Mouse (Mus musculus): ENCODE results near the gene Zfp385b. TPM values are rescaled to one million over a fixed set of nuclear protein-coding genes. Genes with fewer than 3 reads are reported as not detected.

Gene Zfp385b
- polyA plus RNA-seq, 1 experiment from 2014 or later, result 8.1 TPM

GRCm38 (mm10) chr2:77730196-77730595 is 89.2 kb downstream of the Zfp385b start:
- no peak overlapping the region for H3K4me3 ChIP-seq (ENCODE audit: low read depth, low read length)
- no peak for ATAC-seq (ENCODE audit: low read depth)
- no peaks in the 10 kb centered on the region for H3K27me3 ChIP-seq (ENCODE audit: control insufficient read depth, insufficient read depth, low read depth, low read length)
- 39% methylated on average over 2 of the region's 2 CpGs for WGBS (ENCODE audit: insufficient replicate concordance)
- H3K9ac ChIP-seq (ENCODE audit: low read depth, low read length), result no peak overlapping the region
- H3K9me3 ChIP-seq (replicated peaks; ENCODE audit: control insufficient read depth, low read length), result no peaks in the 10 kb centered on the region
- no peak overlapping the region for H3K27ac ChIP-seq (ENCODE audit: low read length)
- H3K4me1 ChIP-seq (ENCODE audit: control insufficient read depth, low read depth, low read length), result no peaks in the 10 kb centered on the region
- H3K36me3 ChIP-seq (ENCODE audit: control insufficient read depth, insufficient read depth), result no peaks in the 10 kb centered on the region
- no peak overlapping the region for H3K4me2 ChIP-seq (ENCODE audit: low read depth, low read length)

GRCm38 (mm10) chr2:77726798-77727197 is 92.6 kb downstream of the Zfp385b start:
- ATAC-seq (ENCODE audit: low read depth), result no peak
- Histone ChIP-seq H3K4me1 (ENCODE audit: control insufficient read depth, low read depth, low read length) (no peaks in the 10 kb centered on the region), H3K27ac (ENCODE audit: low read length) (no peak overlapping the region), H3K4me2 (ENCODE audit: low read depth, low read length) (no peak overlapping the region), H3K9ac (ENCODE audit: low read depth, low read length) (no peak overlapping the region), H3K36me3 (ENCODE audit: control insufficient read depth, insufficient read depth) (no peaks in the 10 kb centered on the region), H3K27me3 (ENCODE audit: control insufficient read depth, insufficient read depth, low read depth, low read length) (no peaks in the 10 kb centered on the region), H3K9me3 (replicated peaks; ENCODE audit: control insufficient read depth, low read length) (no peaks in the 10 kb centered on the region), H3K4me3 (ENCODE audit: low read depth, low read length) (no peak overlapping the region)
- WGBS (ENCODE audit: insufficient replicate concordance), result 58% methylated on average over 7 of the region's 7 CpGs

GRCm38 (mm10) chr2:77720806-77721205 is 98.6 kb downstream of the Zfp385b start:
- WGBS (ENCODE audit: insufficient replicate concordance), result 65% methylated on average over 4 of the region's 4 CpGs
- Histone ChIP-seq H3K9ac (ENCODE audit: low read depth, low read length) (no peak overlapping the region), H3K4me3 (ENCODE audit: low read depth, low read length) (no peak overlapping the region), H3K4me1 (ENCODE audit: control insufficient read depth, low read depth, low read length) (no peaks in the 10 kb centered on the region), H3K27me3 (ENCODE audit: control insufficient read depth, insufficient read depth, low read depth, low read length) (no peaks in the 10 kb centered on the region), H3K9me3 (replicated peaks; ENCODE audit: control insufficient read depth, low read length) (no peaks in the 10 kb centered on the region), H3K36me3 (ENCODE audit: control insufficient read depth, insufficient read depth) (no peaks in the 10 kb centered on the region), H3K4me2 (ENCODE audit: low read depth, low read length) (no peak overlapping the region), H3K27ac (ENCODE audit: low read length) (no peak overlapping the region)
- ATAC-seq (ENCODE audit: low read depth), result no peak

GRCm38 (mm10) chr2:77716367-77716766 is 103.1 kb downstream of the Zfp385b start:
- no peaks in the 10 kb centered on the region for H3K36me3 ChIP-seq (ENCODE audit: control insufficient read depth, insufficient read depth)
- WGBS (ENCODE audit: insufficient replicate concordance), result 14% methylated on average over 3 of the region's 3 CpGs
- no peaks in the 10 kb centered on the region for H3K4me1 ChIP-seq (ENCODE audit: control insufficient read depth, low read depth, low read length)
- no peak for ATAC-seq (ENCODE audit: low read depth)
- no peaks in the 10 kb centered on the region for H3K27me3 ChIP-seq (ENCODE audit: control insufficient read depth, insufficient read depth, low read depth, low read length)
- no peak overlapping the region for H3K9ac ChIP-seq (ENCODE audit: low read depth, low read length)
- H3K4me2 ChIP-seq (ENCODE audit: low read depth, low read length), result no peak overlapping the region
- H3K27ac ChIP-seq (ENCODE audit: low read length), result no peak overlapping the region
- H3K9me3 ChIP-seq (replicated peaks; ENCODE audit: control insufficient read depth, low read length), result no peaks in the 10 kb centered on the region
- H3K4me3 ChIP-seq (ENCODE audit: low read depth, low read length), result no peak overlapping the region

GRCm38 (mm10) chr2:77713886-77714285 is 105.6 kb downstream of the Zfp385b start:
- Histone ChIP-seq H3K4me2 (ENCODE audit: low read depth, low read length) (no peak overlapping the region), H3K36me3 (ENCODE audit: control insufficient read depth, insufficient read depth) (no peaks in the 10 kb centered on the region), H3K27ac (ENCODE audit: low read length) (no peak overlapping the region), H3K9ac (ENCODE audit: low read depth, low read length) (no peak overlapping the region), H3K4me3 (ENCODE audit: low read depth, low read length) (no peak overlapping the region), H3K27me3 (ENCODE audit: control insufficient read depth, insufficient read depth, low read depth, low read length) (no peaks in the 10 kb centered on the region), H3K4me1 (ENCODE audit: control insufficient read depth, low read depth, low read length) (no peaks in the 10 kb centered on the region), H3K9me3 (replicated peaks; ENCODE audit: control insufficient read depth, low read length) (no peaks in the 10 kb centered on the region)
- no peak for ATAC-seq (ENCODE audit: low read depth)
- WGBS (ENCODE audit: insufficient replicate concordance), result 40% methylated on average over 5 of the region's 5 CpGs

GRCm38 (mm10) chr2:77711751-77712150 is 107.7 kb downstream of the Zfp385b start:
- H3K9me3 ChIP-seq (replicated peaks; ENCODE audit: control insufficient read depth, low read length), result no peaks in the 10 kb centered on the region
- WGBS (ENCODE audit: insufficient replicate concordance), result 30% methylated on average over 1 of the region's 1 CpGs
- no peak overlapping the region for H3K4me2 ChIP-seq (ENCODE audit: low read depth, low read length)
- H3K36me3 ChIP-seq (ENCODE audit: control insufficient read depth, insufficient read depth), result no peaks in the 10 kb centered on the region
- no peak overlapping the region for H3K4me3 ChIP-seq (ENCODE audit: low read depth, low read length)
- no peak overlapping the region for H3K27ac ChIP-seq (ENCODE audit: low read length)
- no peak for ATAC-seq (ENCODE audit: low read depth)
- H3K27me3 ChIP-seq (ENCODE audit: control insufficient read depth, insufficient read depth, low read depth, low read length), result no peaks in the 10 kb centered on the region
- H3K9ac ChIP-seq (ENCODE audit: low read depth, low read length), result no peak overlapping the region
- no peaks in the 10 kb centered on the region for H3K4me1 ChIP-seq (ENCODE audit: control insufficient read depth, low read depth, low read length)

- WGBS (ENCODE audit: insufficient replicate concordance), result 24% methylated on average over 7 of the region's 7 CpGs
- H3K9me3 ChIP-seq (replicated peaks; ENCODE audit: control insufficient read depth, low read length), result no peaks in the 10 kb centered on the region
- H3K27ac ChIP-seq (ENCODE audit: low read length), result no peak overlapping the region
- H3K9ac ChIP-seq (ENCODE audit: low read depth, low read length), result no peak overlapping the region
- no peaks in the 10 kb centered on the region for H3K36me3 ChIP-seq (ENCODE audit: control insufficient read depth, insufficient read depth)
- no peak overlapping the region for H3K4me3 ChIP-seq (ENCODE audit: low read depth, low read length)
- no peak for ATAC-seq (ENCODE audit: low read depth)
- H3K4me1 ChIP-seq (ENCODE audit: control insufficient read depth, low read depth, low read length), result no peaks in the 10 kb centered on the region
- no peak overlapping the region for H3K4me2 ChIP-seq (ENCODE audit: low read depth, low read length)
- no peaks in the 10 kb centered on the region for H3K27me3 ChIP-seq (ENCODE audit: control insufficient read depth, insufficient read depth, low read depth, low read length)
Observed at GRCm38 (mm10) chr2:77709206-77709794, 110.1 kb downstream of the Zfp385b start.

- Histone ChIP-seq H3K4me2 (ENCODE audit: low read depth, low read length) (no peak overlapping the region), H3K4me3 (ENCODE audit: low read depth, low read length) (no peak overlapping the region), H3K27me3 (ENCODE audit: control insufficient read depth, insufficient read depth, low read depth, low read length) (no peaks in the 10 kb centered on the region), H3K27ac (ENCODE audit: low read length) (no peak overlapping the region), H3K36me3 (ENCODE audit: control insufficient read depth, insufficient read depth) (no peaks in the 10 kb centered on the region), H3K9me3 (replicated peaks; ENCODE audit: control insufficient read depth, low read length) (no peaks in the 10 kb centered on the region), H3K9ac (ENCODE audit: low read depth, low read length) (no peak overlapping the region), H3K4me1 (ENCODE audit: control insufficient read depth, low read depth, low read length) (no peaks in the 10 kb centered on the region)
- no peak for ATAC-seq (ENCODE audit: low read depth)
- 65% methylated on average over 9 of the region's 9 CpGs for WGBS (ENCODE audit: insufficient replicate concordance)
Observed at GRCm38 (mm10) chr2:77707138-77707537, 112.3 kb downstream of the Zfp385b start.

- WGBS (ENCODE audit: insufficient replicate concordance), result 39% methylated on average over 2 of the region's 2 CpGs
- Histone ChIP-seq H3K9me3 (replicated peaks; ENCODE audit: control insufficient read depth, low read length) (no peaks in the 10 kb centered on the region), H3K4me2 (ENCODE audit: low read depth, low read length) (no peak overlapping the region), H3K36me3 (ENCODE audit: control insufficient read depth, insufficient read depth) (no peaks in the 10 kb centered on the region), H3K4me1 (ENCODE audit: control insufficient read depth, low read depth, low read length) (no peaks in the 10 kb centered on the region), H3K27me3 (ENCODE audit: control insufficient read depth, insufficient read depth, low read depth, low read length) (no peaks in the 10 kb centered on the region), H3K9ac (ENCODE audit: low read depth, low read length) (no peak overlapping the region), H3K4me3 (ENCODE audit: low read depth, low read length) (no peak overlapping the region), H3K27ac (ENCODE audit: low read length) (no peak overlapping the region)
- ATAC-seq (ENCODE audit: low read depth), result no peak
Observed at GRCm38 (mm10) chr2:77705476-77705875, 114.0 kb downstream of the Zfp385b start.

All from liver, embryonic 16.5 days (tissue).